Mouse (Mus musculus) midbrain, embryonic 12.5 days (tissue): ENCODE results near the gene Elovl7. TPM values are rescaled to one million over a fixed set of nuclear protein-coding genes. Genes with fewer than 3 reads are reported as not detected.

Source experiments
- ATAC-seq: fragments of 200-750 bp; cut with Nextera tagmentation; 2 replicates; pipeline ENCODE4 v1.8.0; 2017; ENCODE audit warnings: low read depth, moderate TSS enrichment, moderate library complexity; ENCODE audit not compliant: low FRiP score
- H3K27ac ChIP-seq: fragments of 300-500 bp; sonication (generic); replicated peaks from 2 replicates; pipeline ENCODE4 v1.5.1; 2016; ENCODE audit warnings: mild to moderate bottlenecking
- H3K27me3 ChIP-seq: fragments of 300-500 bp; sonication (generic); 2 replicates; pipeline ENCODE4 v1.6.1; 2016; ENCODE audit warnings: mild to moderate bottlenecking
- H3K36me3 ChIP-seq: fragments of 300-500 bp; sonication (generic); 2 replicates; pipeline ENCODE4 v1.6.1; 2016
- H3K4me1 ChIP-seq: fragments of 300-500 bp; sonication (generic); 2 replicates; pipeline ENCODE4 v1.6.1; 2016
- H3K4me2 ChIP-seq: fragments of 300-500 bp; sonication (generic); replicated peaks from 2 replicates; pipeline ENCODE4 v1.6.1; 2016; ENCODE audit warnings: mild to moderate bottlenecking, moderate library complexity
- H3K4me3 ChIP-seq: fragments of 300-500 bp; sonication (generic); 2 replicates; pipeline ENCODE4 v1.5.1; 2016; ENCODE audit warnings: mild to moderate bottlenecking
- H3K9ac ChIP-seq: fragments of 300-500 bp; sonication (generic); replicated peaks from 2 replicates; pipeline ENCODE4 v1.6.1; 2016; ENCODE audit warnings: mild to moderate bottlenecking, moderate library complexity
- H3K9me3 ChIP-seq: fragments of 300-500 bp; sonication (generic); 2 replicates; pipeline ENCODE4 v1.6.1; 2016; ENCODE audit warnings: mild to moderate bottlenecking
- WGBS: fragments of 180-500 bp; shearing (Covaris S2); methylation state at CpG from one replicate; pipeline ENCODE4 v1.1.7; 2016; 5-methylcytosine and 5-hydroxymethylcytosine counted together
- polyA plus RNA-seq: library from polyadenylated mRNA; unstranded; fragments of >200 nt; fragmentation: Nextera tagmentation; extraction: Ambion mirVana; gene quantifications from 2 replicates; pipeline ENCODE4 v1.2.1, GENCODE M21; 2016

Gene Elovl7
- polyA plus RNA-seq, 1 experiment from 2014 or later, result 0.85 TPM

- H3K9ac ChIP-seq, result no peak overlapping the region
- no peak overlapping the region for H3K4me3 ChIP-seq
- H3K27ac ChIP-seq, result no peak overlapping the region
- no peaks in the 10 kb centered on the region for H3K4me1 ChIP-seq
- 94% methylated on average over 21 of the region's 21 CpGs for WGBS
- H3K9me3 ChIP-seq, result no peaks in the 10 kb centered on the region
- ATAC-seq, result no peak
- H3K27me3 ChIP-seq, result no peaks in the 10 kb centered on the region
- no peak overlapping the region for H3K4me2 ChIP-seq
- peaks cover 18% of the 10 kb centered on the region; the same call in 1 of the 2 replicates for H3K36me3 ChIP-seq
Observed at GRCm38 (mm10) chr13:108328406-108329180, 114.4 kb downstream of the Elovl7 start.

- 74% methylated on average over 3 of the region's 3 CpGs for WGBS
- Histone ChIP-seq H3K9me3 (no peaks in the 10 kb centered on the region), H3K4me3 (no peak overlapping the region), H3K4me2 (no peak overlapping the region), H3K4me1 (no peaks in the 10 kb centered on the region), H3K9ac (no peak overlapping the region), H3K36me3 (peaks cover 10% of the 10 kb centered on the region; the same call in 1 of the 2 replicates), H3K27me3 (no peaks in the 10 kb centered on the region), H3K27ac (no peak overlapping the region)
- no peak for ATAC-seq
Observed at GRCm38 (mm10) chr13:108329693-108330092, 115.5 kb downstream of the Elovl7 start.

Other genes with a start within 250 kb of the Elovl7 start
- gene Smim15, start 170.0 kb upstream of the Elovl7 start, polyA plus RNA-seq, result 45.8 and 50.4 TPM in 2 replicates
- gene Ndufaf2, start 55.8 kb upstream of the Elovl7 start, polyA plus RNA-seq, result 72.7 and 74.7 TPM in 2 replicates
- gene Ercc8, start 55.7 kb upstream of the Elovl7 start, polyA plus RNA-seq, result 21.2 and 23.2 TPM in 2 replicates
- 13.9 and 15.2 TPM in 2 replicates for gene Depdc1b, start 101.9 kb downstream of the Elovl7 start, polyA plus RNA-seq
- gene Pde4d, start 235.5 kb downstream of the Elovl7 start, polyA plus RNA-seq, result 19.3 and 21.4 TPM in 2 replicates